ENCODE assay signal across 8 mouse cellular contexts in genomic region chr16:17553910-17554685, GRCm38 (mm10). TPM values are rescaled to one million over a fixed set of nuclear protein-coding genes. Genes with fewer than 3 reads are reported as not detected.
A peak's percentile ranks its signal among the peaks of the same experiment; 100 is the strongest.
DNase-seq lines count a peak whose midpoint lies in the region; ATAC-seq and TF ChIP-seq lines count a peak whose summit lies in the region.

No protein-coding gene starts in this region.

- H3K4me3 ChIP-seq in forebrain, embryonic 14.5 days (ENCODE audit: low read depth, low read length), result 0 out of 2 replicates have a peak overlapping the region, but pooled peaks have one; percentile 4
- peak overlapping the region; percentile 33 for H3K4me3 ChIP-seq in kidney, adult 2 months (ENCODE audit: insufficient read depth, low read depth, low read length)
- H3K4me3 ChIP-seq in lung, embryonic 16.5 days (ENCODE audit: low read length), result peak overlapping the region; percentile 18
- H3K4me3 ChIP-seq in olfactory bulb, adult 2 months (ENCODE audit: insufficient read depth, low read depth, low read length), result peak overlapping the region; percentile 28

- peak overlapping the region; percentile 41 for H3K4me2 ChIP-seq in forebrain, embryonic 14.5 days (ENCODE audit: low read length)
- H3K4me2 ChIP-seq in lung, embryonic 16.5 days (ENCODE audit: low read depth, low read length), result peak overlapping the region; percentile 51

- TF ChIP-seq POLR2A in kidney, adult 2 months (IDR thresholded peaks at IDR 0.05; ENCODE audit: low read depth, low read length), result peak; percentile 26
- no peak for TF ChIP-seq POLR2A in olfactory bulb, adult 2 months (IDR thresholded peaks at IDR 0.05; ENCODE audit: insufficient read depth, low read depth, low read length)

- DNase-seq in CD4-positive, CD25-positive, alpha-beta regulatory T cell, adult 2 months (ENCODE audit: low read depth, low spot score), result peak; percentile 93
- DNase-seq in adrenal gland, adult 8-10 months, result peak; percentile 20
- peak; percentile 68 for DNase-seq in forebrain, embryonic 14.5 days (ENCODE audit: low spot score)
- peak; percentile 89 for DNase-seq in kidney, adult 2 months
- no peak for DNase-seq in gastrocnemius, postnatal 36 days
- no peak for DNase-seq in left cerebral cortex, postnatal 10 days (ENCODE audit: extremely low spot score in 1 of 2, low spot score in 2 of 2)

- H3K27ac ChIP-seq in forebrain, embryonic 14.5 days (ENCODE audit: low read depth, low read length), result peak overlapping the region; percentile 64
- no peak overlapping the region for H3K27ac ChIP-seq in kidney, adult 2 months (ENCODE audit: insufficient read depth, low read depth, low read length)
- peak overlapping the region; percentile 59; the same call in 1 of the 2 replicates for H3K27ac ChIP-seq in lung, embryonic 16.5 days (ENCODE audit: low read length)
- H3K27ac ChIP-seq in olfactory bulb, adult 2 months (ENCODE audit: insufficient read depth, low read depth, low read length), result no peak overlapping the region

- peaks cover 8% of the 10 kb centered on the region for H3K4me1 ChIP-seq in forebrain, embryonic 14.5 days (ENCODE audit: control insufficient read depth, insufficient read depth, low read length)
- no peaks in the 10 kb centered on the region; the same call in 1 of the 2 replicates for H3K4me1 ChIP-seq in kidney, adult 2 months (ENCODE audit: control insufficient read depth, insufficient read depth, low read length)
- H3K4me1 ChIP-seq in lung, embryonic 16.5 days (replicated peaks; ENCODE audit: control insufficient read depth, insufficient read depth, low read length), result peaks cover 22% of the 10 kb centered on the region
- peaks cover 13% of the 10 kb centered on the region for H3K4me1 ChIP-seq in olfactory bulb, adult 2 months (ENCODE audit: control insufficient read depth, insufficient read depth, low read length)

- ATAC-seq in forebrain, embryonic 14.5 days, result peak; percentile 85
- ATAC-seq in lung, embryonic 16.5 days (ENCODE audit: low read depth), result peak; percentile 96

- no peaks in the 10 kb centered on the region for H3K9me3 ChIP-seq in forebrain, embryonic 14.5 days (replicated peaks; ENCODE audit: control insufficient read depth, low read length)
- H3K9me3 ChIP-seq in lung, embryonic 16.5 days (ENCODE audit: control insufficient read depth, low read length), result no peaks in the 10 kb centered on the region

- peak overlapping the region; percentile 43; the same call in 1 of the 2 replicates for H3K9ac ChIP-seq in forebrain, embryonic 14.5 days (ENCODE audit: low read length)
- no peak overlapping the region for H3K9ac ChIP-seq in lung, embryonic 16.5 days (ENCODE audit: low read length)

- intact Hi-C loops in gastrocnemius, postnatal 36 days (cut with DNase I), result no loop called here
- intact Hi-C loops in left cerebral cortex, postnatal 10 days (cut with DNase I), result no loop called here

- no peaks in the 10 kb centered on the region for H3K36me3 ChIP-seq in forebrain, embryonic 14.5 days (ENCODE audit: control insufficient read depth, insufficient read depth, low read length)
- H3K36me3 ChIP-seq in kidney, adult 2 months (ENCODE audit: control insufficient read depth, insufficient read depth, low read length), result no peaks in the 10 kb centered on the region
- no peaks in the 10 kb centered on the region for H3K36me3 ChIP-seq in lung, embryonic 16.5 days (ENCODE audit: control insufficient read depth, insufficient read depth, low read length)

- H3K27me3 ChIP-seq in forebrain, embryonic 14.5 days (replicated peaks; ENCODE audit: control insufficient read depth, insufficient read depth, low read length), result no peaks in the 10 kb centered on the region
- H3K27me3 ChIP-seq in kidney, adult 2 months (replicated peaks; ENCODE audit: control insufficient read depth, insufficient read depth, low read length), result no peaks in the 10 kb centered on the region
- H3K27me3 ChIP-seq in lung, embryonic 16.5 days (ENCODE audit: control insufficient read depth, insufficient read depth, low read depth, low read length), result no peaks in the 10 kb centered on the region

- no peak for TF ChIP-seq CTCF in kidney, adult 2 months (conservative IDR thresholded peaks at IDR 0.05; ENCODE audit: insufficient read depth, insufficient read length, low read depth, low read length)
- no peak for TF ChIP-seq CTCF in olfactory bulb, adult 2 months (IDR thresholded peaks at IDR 0.05; ENCODE audit: insufficient read depth, low read depth, low read length)

- 2% methylated on average over 18 of the region's 18 CpGs for WGBS in forebrain, embryonic 14.5 days
- WGBS in kidney, adult 2 months, result 13% methylated on average over 18 of the region's 18 CpGs
- WGBS in lung, embryonic 16.5 days, result 7% methylated on average over 18 of the region's 18 CpGs
- 6% methylated on average over 18 of the region's 18 CpGs for WGBS in olfactory bulb, adult 2 months

RNA-seq across cellular contexts. Expression of gene Lrrc74b, which starts 6.9 kb away (rescaled TPM):
- total RNA-seq in adrenal gland, adult 8-10 months (2022), result under 1 TPM in 3 of 4 experiments, not detected in 1; 0.12 to 0.46 (median 0.34) TPM
- polyA plus RNA-seq in forebrain, embryonic 14.5 days (2014; fragmentation: Nextera tagmentation; extraction: Ambion mirVana), result 0.62 and 1.1 TPM in 2 replicates
- 0.05 and 0.11 TPM in 2 replicates for polyA plus RNA-seq in kidney, adult 2 months (2012; rRNA removed)
- polyA plus RNA-seq in lung, embryonic 16.5 days (2015; fragmentation: Nextera tagmentation; extraction: Ambion mirVana), result 3.0 and 4.8 TPM in 2 replicates
- polyA plus RNA-seq in olfactory bulb, adult 2 months (2012; ENCODE audit: insufficient read depth, insufficient read length, low replicate concordance, missing spikeins), result not detected in 2 replicates
- 1 to 10 TPM; 1.0 to 1.6 TPM for total RNA-seq in gastrocnemius, postnatal 36 days (2021)
- under 1 TPM; 0.26 to 0.34 TPM for total RNA-seq in left cerebral cortex, postnatal 10 days (2021)

RNA-seq across cellular contexts. Expression of gene P2rx6, which starts 7.6 kb away (rescaled TPM):
- 1 to 10 TPM in 2 of 4 experiments, under 1 TPM in 2; 0.55 to 2.9 (median 1.6) TPM for total RNA-seq in adrenal gland, adult 8-10 months (2022)
- polyA plus RNA-seq in forebrain, embryonic 14.5 days (2014; fragmentation: Nextera tagmentation; extraction: Ambion mirVana), result 1.1 and 1.3 TPM in 2 replicates
- 0.86 and 1.1 TPM in 2 replicates for polyA plus RNA-seq in kidney, adult 2 months (2012; rRNA removed)
- polyA plus RNA-seq in lung, embryonic 16.5 days (2015; fragmentation: Nextera tagmentation; extraction: Ambion mirVana), result 1.3 and 1.5 TPM in 2 replicates
- not detected in 2 replicates for polyA plus RNA-seq in olfactory bulb, adult 2 months (2012; ENCODE audit: insufficient read depth, insufficient read length, low replicate concordance, missing spikeins)
- 1 to 10 TPM; 8.0 to 9.3 TPM for total RNA-seq in gastrocnemius, postnatal 36 days (2021)
- total RNA-seq in left cerebral cortex, postnatal 10 days (2021), result under 1 TPM; 0.16 to 0.24 TPM

RNA-seq across cellular contexts. Expression of gene Thap7, which starts 23.2 kb away (rescaled TPM):
- 10 to 100 TPM; 40.6 to 51.2 (median 45.5) TPM for total RNA-seq in adrenal gland, adult 8-10 months (2022)
- 60.9 and 61.6 TPM in 2 replicates for polyA plus RNA-seq in forebrain, embryonic 14.5 days (2014; fragmentation: Nextera tagmentation; extraction: Ambion mirVana)
- polyA plus RNA-seq in kidney, adult 2 months (2012; rRNA removed), result 103 and 115 TPM in 2 replicates
- 53.0 and 59.5 TPM in 2 replicates for polyA plus RNA-seq in lung, embryonic 16.5 days (2015; fragmentation: Nextera tagmentation; extraction: Ambion mirVana)
- polyA plus RNA-seq in olfactory bulb, adult 2 months (2012; ENCODE audit: insufficient read depth, insufficient read length, low replicate concordance, missing spikeins), result not detected in 2 replicates
- total RNA-seq in gastrocnemius, postnatal 36 days (2021), result 10 to 100 TPM; 12.8 to 14.4 TPM
- total RNA-seq in left cerebral cortex, postnatal 10 days (2021), result 10 to 100 TPM; 33.2 to 34.8 TPM

RNA-seq across cellular contexts. Expression of gene Slc7a4, which starts 28.9 kb away (rescaled TPM):
- total RNA-seq in adrenal gland, adult 8-10 months (2022), result 10 to 100 TPM in 3 of 4 experiments, 1 to 10 TPM in 1; 7.9 to 47.4 (median 28.9) TPM
- 23.3 and 27.1 TPM in 2 replicates for polyA plus RNA-seq in forebrain, embryonic 14.5 days (2014; fragmentation: Nextera tagmentation; extraction: Ambion mirVana)
- polyA plus RNA-seq in kidney, adult 2 months (2012; rRNA removed), result 8.1 and 9.1 TPM in 2 replicates
- 10.8 and 13.2 TPM in 2 replicates for polyA plus RNA-seq in lung, embryonic 16.5 days (2015; fragmentation: Nextera tagmentation; extraction: Ambion mirVana)
- not detected in 2 replicates for polyA plus RNA-seq in olfactory bulb, adult 2 months (2012; ENCODE audit: insufficient read depth, insufficient read length, low replicate concordance, missing spikeins)
- under 1 TPM in 1 of 2 experiments, not detected in 1; 0.12 TPM for total RNA-seq in gastrocnemius, postnatal 36 days (2021)
- 10 to 100 TPM; 68.2 to 71.1 TPM for total RNA-seq in left cerebral cortex, postnatal 10 days (2021)

RNA-seq across cellular contexts. Expression of gene Lztr1, which starts 45.6 kb away (rescaled TPM):
- 100 to 1,000 TPM in 2 of 4 experiments, 10 to 100 TPM in 2; 64.4 to 118 (median 88.8) TPM for total RNA-seq in adrenal gland, adult 8-10 months (2022)
- 87.6 and 91.9 TPM in 2 replicates for polyA plus RNA-seq in forebrain, embryonic 14.5 days (2014; fragmentation: Nextera tagmentation; extraction: Ambion mirVana)
- polyA plus RNA-seq in kidney, adult 2 months (2012; rRNA removed), result 295 and 386 TPM in 2 replicates
- 75.6 and 85.6 TPM in 2 replicates for polyA plus RNA-seq in lung, embryonic 16.5 days (2015; fragmentation: Nextera tagmentation; extraction: Ambion mirVana)
- polyA plus RNA-seq in olfactory bulb, adult 2 months (2012; ENCODE audit: insufficient read depth, insufficient read length, low replicate concordance, missing spikeins), result not detected in 2 replicates
- total RNA-seq in gastrocnemius, postnatal 36 days (2021), result 10 to 100 TPM; 18.8 to 23.2 TPM
- 100 to 1,000 TPM; 162 to 169 TPM for total RNA-seq in left cerebral cortex, postnatal 10 days (2021)

Comparison
In these comparisons a context has a peak if more than half of its experiments do, and no peak if none do; other contexts are left out.
1. DNase-seq: peak in CD4-positive, CD25-positive, alpha-beta regulatory T cell, adult 2 months (single experiment), adrenal gland, adult 8-10 months (single experiment), forebrain, embryonic 14.5 days (single experiment) and kidney, adult 2 months (single experiment); none in gastrocnemius, postnatal 36 days (0 of 2) and left cerebral cortex, postnatal 10 days (0 of 2).
2. H3K27ac ChIP-seq: peak in forebrain, embryonic 14.5 days (single experiment) and lung, embryonic 16.5 days (single experiment); none in kidney, adult 2 months (single experiment) and olfactory bulb, adult 2 months (single experiment).
3. Peak in every context shown above with its lines, with median percentiles within 50 percentile points of each other: H3K4me3 ChIP-seq.